Mouse (Mus musculus): ENCODE data around the gene Amz2. TPM values are rescaled to one million over a fixed set of nuclear protein-coding genes. Genes with fewer than 3 reads are reported as not detected.
A peak's percentile ranks its signal among the peaks of the same experiment; 100 is the strongest.

Amz2 gene
- total RNA-seq, 2 experiments from 2014 or later, result 54.7 to 64.7 TPM

DNA sequence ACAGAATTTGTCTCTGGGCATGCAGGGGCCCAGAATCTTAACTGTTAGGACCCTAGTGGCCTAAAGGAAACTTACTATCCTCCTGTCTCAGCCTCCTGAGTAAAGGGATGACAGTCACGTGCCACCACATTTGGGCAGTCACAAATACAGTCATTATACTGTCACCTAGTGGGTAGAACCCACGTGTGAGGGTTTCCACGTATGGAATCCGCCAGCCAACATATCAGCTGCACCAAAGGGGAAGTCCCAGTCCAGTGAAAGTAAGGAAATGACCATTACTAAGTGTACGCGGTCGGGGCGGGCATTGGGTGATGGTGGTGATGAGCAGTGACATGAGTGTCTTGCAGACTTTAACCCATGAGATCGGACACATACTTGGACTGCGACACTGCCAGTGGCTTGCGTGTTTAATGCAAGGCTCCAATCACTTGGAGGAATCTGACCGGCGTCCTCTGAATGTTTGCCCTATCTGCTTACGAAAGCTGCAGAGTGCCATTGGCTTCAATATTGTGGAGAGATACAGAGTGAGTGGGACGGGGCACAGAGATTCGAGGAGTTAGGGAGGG, 8.6 kb downstream of the Amz2 start:
- no peak for TF ChIP-seq CTCF (conservative IDR thresholded peaks at IDR 0.05)
- DNase-seq (ENCODE audit: low spot score in 2 of 2), result no peak
- Histone ChIP-seq H3K4me3 (no peak overlapping the region), H3K27ac (no peak overlapping the region)

- DNase-seq (ENCODE audit: low spot score in 2 of 2), result no peak
- Histone ChIP-seq H3K27ac (no peak overlapping the region), H3K4me3 (no peak overlapping the region)
- no peak for TF ChIP-seq CTCF (conservative IDR thresholded peaks at IDR 0.05)
These were observed 11.1 kb downstream of the Amz2 start for GRCm38 (mm10) chr11:109436889-109437288.

DNA sequence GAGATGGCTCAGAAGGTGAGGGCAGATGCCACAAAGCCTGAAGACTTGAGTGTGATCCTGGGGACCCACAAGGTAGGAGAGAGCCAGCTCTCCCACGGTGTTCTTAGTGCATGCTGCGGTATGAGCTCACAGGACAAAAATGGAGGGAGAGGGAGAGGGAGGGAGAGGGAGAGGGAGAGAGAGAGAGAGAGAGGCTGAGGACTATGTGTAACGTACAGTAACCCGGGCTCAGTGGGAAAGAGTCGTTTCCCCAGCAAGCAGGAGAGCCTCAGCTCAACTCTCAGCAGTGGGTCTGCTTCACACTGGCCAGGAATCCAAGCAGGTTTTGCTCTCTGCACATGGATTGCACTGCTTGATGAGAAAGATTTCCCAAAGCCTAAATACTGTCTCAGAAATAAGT, 13.5 kb downstream of the Amz2 start:
- Histone ChIP-seq H3K27ac (peak overlapping the region; percentile 78; the same call in 1 of the 2 replicates), H3K4me3 (peak overlapping the region; percentile 54; the same call in 1 of the 2 replicates)
- DNase-seq (ENCODE audit: low spot score in 2 of 2), result no peak
- TF ChIP-seq CTCF (conservative IDR thresholded peaks at IDR 0.05), result no peak

DNA sequence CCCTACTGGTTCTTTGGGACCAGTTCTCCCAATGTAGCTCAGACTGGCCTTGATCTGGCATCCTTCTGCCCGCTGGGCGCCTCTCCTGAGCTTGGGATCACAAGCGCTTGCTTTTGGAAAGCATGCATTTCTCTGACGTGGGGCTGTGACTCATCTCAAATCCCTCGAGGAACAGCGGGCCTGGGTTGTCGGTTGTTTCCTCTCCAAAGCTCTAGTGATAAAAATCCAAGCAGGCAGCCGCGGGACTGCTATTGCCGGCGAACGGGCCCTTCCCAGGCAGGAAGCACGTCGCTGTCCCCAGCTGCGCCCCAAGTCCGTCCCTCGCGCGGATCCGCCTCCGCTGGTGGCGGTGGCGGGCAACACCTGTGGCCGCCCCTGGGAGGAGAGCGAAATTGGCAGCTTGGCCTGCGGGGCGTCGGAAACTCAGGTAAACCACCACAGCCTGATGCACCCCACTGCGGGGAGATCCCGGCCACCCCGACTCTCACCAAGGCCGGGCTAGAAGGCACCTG, 14.1 kb downstream of the Amz2 start:
- TF ChIP-seq CTCF (conservative IDR thresholded peaks at IDR 0.05), result peak; percentile 58
- H3K4me3 ChIP-seq, result peak overlapping the region; percentile 54
- peak overlapping the region; percentile 78; the same call in 1 of the 2 replicates for H3K27ac ChIP-seq
- peak; percentile 54 to 58 for DNase-seq (ENCODE audit: low spot score in 2 of 2)

GRCm38 (mm10) chr11:109440641-109441040, 14.9 kb downstream of the Amz2 start:
- no peak for DNase-seq (ENCODE audit: low spot score in 2 of 2)
- Histone ChIP-seq H3K4me3 (peak overlapping the region; percentile 54; the same call in 1 of the 2 replicates), H3K27ac (no peak overlapping the region)
- no peak for TF ChIP-seq CTCF (conservative IDR thresholded peaks at IDR 0.05)

- no peak overlapping the region for H3K27ac ChIP-seq
- peak; percentile 70 for TF ChIP-seq CTCF (conservative IDR thresholded peaks at IDR 0.05)
- DNase-seq (ENCODE audit: low spot score in 2 of 2), result no peak
- H3K4me3 ChIP-seq, result no peak overlapping the region
These were observed 15.4 kb downstream of the Amz2 start for GRCm38 (mm10) chr11:109441119-109441518.

GRCm38 (mm10) chr11:109442166-109442730, 16.5 kb downstream of the Amz2 start:
- Histone ChIP-seq H3K4me3 (no peak overlapping the region), H3K27ac (no peak overlapping the region)
- TF ChIP-seq CTCF (conservative IDR thresholded peaks at IDR 0.05), result no peak
- no peak for DNase-seq (ENCODE audit: low spot score in 2 of 2)

GRCm38 (mm10) chr11:109443468-109444263, 17.9 kb downstream of the Amz2 start:
- Histone ChIP-seq H3K4me3 (no peak overlapping the region), H3K27ac (no peak overlapping the region)
- DNase-seq (ENCODE audit: low spot score in 2 of 2), result no peak
- peak; percentile 44 for TF ChIP-seq CTCF (conservative IDR thresholded peaks at IDR 0.05)

DNA sequence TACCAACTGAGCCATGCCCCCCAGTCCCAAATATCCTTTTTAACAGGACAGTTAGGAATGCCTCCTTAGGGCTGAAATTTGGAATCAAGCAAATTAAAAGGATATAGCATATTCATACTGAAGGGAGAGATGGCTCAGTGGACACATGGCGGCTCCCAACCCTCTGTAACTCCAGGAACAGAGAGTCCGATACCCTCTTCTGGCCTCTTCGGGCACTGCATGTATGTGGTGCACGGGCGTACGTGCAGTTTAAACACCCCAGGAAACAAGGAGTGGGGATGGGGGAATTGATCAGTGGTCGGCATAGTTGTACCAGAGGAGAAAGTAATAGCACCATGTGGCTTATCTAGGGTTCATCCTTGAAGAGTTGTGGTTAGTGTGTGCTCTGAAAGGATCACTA, 18.9 kb downstream of the Amz2 start:
- no peak for DNase-seq (ENCODE audit: low spot score in 2 of 2)
- Histone ChIP-seq H3K4me3 (no peak overlapping the region), H3K27ac (no peak overlapping the region)
- TF ChIP-seq CTCF (conservative IDR thresholded peaks at IDR 0.05), result peak; percentile 67

GRCm38 (mm10) chr11:109445438-109446035, 19.8 kb downstream of the Amz2 start:
- DNase-seq (ENCODE audit: low spot score in 2 of 2), result peak; percentile 33 to 39
- Histone ChIP-seq H3K27ac (no peak overlapping the region), H3K4me3 (no peak overlapping the region)
- peak; percentile 90 for TF ChIP-seq CTCF (conservative IDR thresholded peaks at IDR 0.05)

DNA sequence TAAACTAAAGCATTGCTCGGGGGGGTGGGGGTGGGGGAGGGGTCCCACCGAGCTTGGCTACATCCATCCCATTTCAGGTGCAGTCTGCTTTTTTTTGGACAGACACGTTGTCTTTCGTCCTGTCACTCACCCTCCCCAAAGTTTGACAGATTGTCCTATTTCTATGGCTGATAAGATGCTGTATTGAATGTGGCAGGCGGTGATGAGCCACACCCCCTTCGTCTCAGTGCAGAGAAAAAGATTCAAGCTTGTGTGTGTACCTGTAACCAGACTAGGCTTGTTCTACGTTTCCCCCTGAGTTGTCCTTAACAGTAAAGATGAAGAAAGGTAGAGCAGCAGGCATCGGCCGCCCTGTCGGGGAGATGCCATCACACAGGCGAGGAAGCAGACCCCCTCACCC, 25.4 kb downstream of the Amz2 start:
- no peak for DNase-seq (ENCODE audit: low spot score in 2 of 2)
- Histone ChIP-seq H3K27ac (no peak overlapping the region), H3K4me3 (no peak overlapping the region)
- no peak for TF ChIP-seq CTCF (conservative IDR thresholded peaks at IDR 0.05)

DNA sequence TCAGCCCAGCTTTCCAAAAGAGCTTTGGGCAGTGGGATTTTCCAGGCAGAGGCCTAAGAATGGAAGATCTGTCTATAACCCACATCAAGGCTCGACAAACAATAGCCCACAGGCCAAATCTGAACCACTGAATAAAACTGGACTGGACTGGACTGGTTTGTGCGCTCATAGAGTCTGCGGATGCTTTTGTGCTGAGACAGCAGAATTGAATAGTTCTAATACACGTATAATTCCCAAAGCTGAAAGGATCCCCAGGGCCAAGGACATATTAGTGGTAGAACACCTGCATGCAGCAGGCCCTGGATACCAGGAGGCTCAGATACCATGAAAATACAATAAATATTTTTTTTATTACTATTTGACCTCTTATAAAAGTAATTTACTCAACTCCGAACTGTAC, 30.5 kb downstream of the Amz2 start:
- no peak for TF ChIP-seq CTCF (conservative IDR thresholded peaks at IDR 0.05)
- DNase-seq (ENCODE audit: low spot score in 2 of 2), result no peak
- Histone ChIP-seq H3K4me3 (no peak overlapping the region), H3K27ac (no peak overlapping the region)

GRCm38 (mm10) chr11:109458165-109458564, 32.4 kb downstream of the Amz2 start:
- H3K27ac ChIP-seq, result no peak overlapping the region
- no peak overlapping the region for H3K4me3 ChIP-seq
- no peak for TF ChIP-seq CTCF (conservative IDR thresholded peaks at IDR 0.05)
- DNase-seq (ENCODE audit: low spot score in 2 of 2), result no peak

Data from layer of hippocampus, adult 2 months (tissue).